Mouse (Mus musculus) intestine, embryonic 15.5 days (tissue): ENCODE data around the gene B430218F22Rik. TPM values are rescaled to one million over a fixed set of nuclear protein-coding genes. Genes with fewer than 3 reads are reported as not detected.

Experiments used
- ATAC-seq: fragments of 200-750 bp; cut with Nextera tagmentation; 2 replicates; pipeline ENCODE4 v1.8.0; 2017; ENCODE audit warnings: moderate TSS enrichment, moderate library complexity
- H3K27ac ChIP-seq: fragments of 300-500 bp; sonication (generic); 2 replicates; pipeline ENCODE4 v1.5.1; 2015; ENCODE audit warnings: mild to moderate bottlenecking, inconsistent platforms
- H3K27me3 ChIP-seq: fragments of 300-500 bp; sonication (generic); replicated peaks from 2 replicates; pipeline ENCODE4 v1.6.1; 2015; ENCODE audit warnings: inconsistent platforms
- H3K36me3 ChIP-seq: fragments of 300-500 bp; sonication (generic); 2 replicates; pipeline ENCODE4 v1.6.1; 2015; ENCODE audit warnings: inconsistent platforms
- H3K4me1 ChIP-seq: fragments of 300-500 bp; sonication (generic); replicated peaks from 2 replicates; pipeline ENCODE4 v1.6.1; 2015; ENCODE audit warnings: inconsistent platforms
- H3K4me2 ChIP-seq: fragments of 300-500 bp; sonication (generic); replicated peaks from 2 replicates; pipeline ENCODE4 v1.6.1; 2015; ENCODE audit warnings: mild to moderate bottlenecking, inconsistent platforms
- H3K4me3 ChIP-seq: fragments of 300-500 bp; sonication (generic); replicated peaks from 2 replicates; pipeline ENCODE4 v1.5.1; 2015; ENCODE audit warnings: inconsistent platforms
- H3K9ac ChIP-seq: fragments of 300-500 bp; sonication (generic); 2 replicates; pipeline ENCODE4 v1.6.1; 2015; ENCODE audit warnings: inconsistent platforms
- H3K9me3 ChIP-seq: fragments of 300-500 bp; sonication (generic); 2 replicates; pipeline ENCODE4 v1.6.1; 2016; ENCODE audit warnings: inconsistent platforms
- WGBS: fragments of 180-500 bp; shearing (Covaris S2); methylation state at CpG from one replicate; pipeline ENCODE4 v1.1.7; 2015; 5-methylcytosine and 5-hydroxymethylcytosine counted together
- polyA plus RNA-seq: library from polyadenylated mRNA; unstranded; fragments of >200 nt; fragmentation: Nextera tagmentation; extraction: Ambion mirVana; gene quantifications from 2 replicates; pipeline ENCODE4 v1.2.1, GENCODE M21; 2015

B430218F22Rik gene
- polyA plus RNA-seq, 1 experiment from 2014 or later: 0.70 TPM

GRCm38 (mm10) chr13:118411297-118411992, 25.0 kb downstream of the B430218F22Rik start:
- no peaks in the 10 kb centered on the region for H3K27me3 ChIP-seq
- no peak overlapping the region for H3K9ac ChIP-seq
- no peak overlapping the region for H3K27ac ChIP-seq
- H3K4me3 ChIP-seq: no peak overlapping the region
- H3K36me3 ChIP-seq: no peaks in the 10 kb centered on the region
- H3K4me1 ChIP-seq: no peaks in the 10 kb centered on the region
- no peak overlapping the region for H3K4me2 ChIP-seq
- 55% methylated on average over 6 of the region's 6 CpGs for WGBS
- no peaks in the 10 kb centered on the region for H3K9me3 ChIP-seq
- peak; percentile 91 for ATAC-seq

GRCm38 (mm10) chr13:118418163-118418562, 31.7 kb downstream of the B430218F22Rik start:
- Histone ChIP-seq H3K27me3 (no peaks in the 10 kb centered on the region), H3K9ac (no peak overlapping the region), H3K4me1 (no peaks in the 10 kb centered on the region), H3K36me3 (no peaks in the 10 kb centered on the region), H3K4me2 (no peak overlapping the region), H3K27ac (no peak overlapping the region), H3K9me3 (no peaks in the 10 kb centered on the region), H3K4me3 (no peak overlapping the region)
- ATAC-seq: no peak
- WGBS: 36% methylated on average over 4 of the region's 4 CpGs

- Histone ChIP-seq H3K4me1 (no peaks in the 10 kb centered on the region), H3K4me2 (no peak overlapping the region), H3K9me3 (no peaks in the 10 kb centered on the region), H3K27ac (no peak overlapping the region), H3K36me3 (no peaks in the 10 kb centered on the region), H3K27me3 (no peaks in the 10 kb centered on the region), H3K4me3 (no peak overlapping the region), H3K9ac (no peak overlapping the region)
- 80% methylated on average over 1 of the region's 1 CpGs for WGBS
- no peak for ATAC-seq
Observed at GRCm38 (mm10) chr13:118420408-118420807, 34.0 kb downstream of the B430218F22Rik start.

GRCm38 (mm10) chr13:118420847-118421246, 34.4 kb downstream of the B430218F22Rik start:
- ATAC-seq: no peak
- Histone ChIP-seq H3K36me3 (no peaks in the 10 kb centered on the region), H3K4me2 (no peak overlapping the region), H3K4me3 (no peak overlapping the region), H3K27ac (no peak overlapping the region), H3K27me3 (no peaks in the 10 kb centered on the region), H3K9ac (no peak overlapping the region), H3K9me3 (no peaks in the 10 kb centered on the region), H3K4me1 (no peaks in the 10 kb centered on the region)
- WGBS: 74% methylated on average over 1 of the region's 1 CpGs

Other genes with a start within 250 kb of the B430218F22Rik start
- gene Mrps30, start 622 bp downstream of the B430218F22Rik start, polyA plus RNA-seq: 34.5 and 36.6 TPM in 2 replicates